Comparison of ENCODE assay signal across 9 mouse cellular contexts in genomic region chr6:136809673-136810072, GRCm38 (mm10). TPM values are rescaled to one million over a fixed set of nuclear protein-coding genes. Genes with fewer than 3 reads are reported as not detected.
DNase-seq lines count a peak whose midpoint lies in the region; ATAC-seq lines count a peak whose summit lies in the region.
"Had no signal": no experiment of that assay in that cellular context is flagged by ENCODE, and none has a peak within 500 bp of the region (broad histone marks: within the 10 kb centered on the region; RNA-seq: fewer than 3 reads in every experiment).

No protein-coding gene starts in this region.

- peaks cover 24% of the 10 kb centered on the region for H3K4me1 ChIP-seq in limb, embryonic 15.5 days

- WGBS in limb, embryonic 15.5 days: 73% methylated on average over 13 of the region's 13 CpGs

- no peak for ATAC-seq in limb, embryonic 15.5 days (ENCODE audit: insufficient number of reproducible peaks, low FRiP score, low TSS enrichment, low read depth)

- peak; percentile 86 for DNase-seq in heart, adult 11 months
- DNase-seq in heart, adult 18-20 months: no peak
- DNase-seq in thymus, postnatal 4 days: peak; percentile 30
- no peak for DNase-seq in thymus, postnatal 25 days
- DNase-seq in embryo, embryonic 11 days: no peak
- DNase-seq in right cerebral cortex, postnatal 14 days: no peak
- no peak for DNase-seq in kidney, adult 9 months
- DNase-seq: cerebellum, adult 11 months had no signal

- H3K9me3 ChIP-seq in limb, embryonic 15.5 days: no peaks in the 10 kb centered on the region

- H3K9ac ChIP-seq in limb, embryonic 15.5 days: no peak overlapping the region

- peaks cover 26% of the 10 kb centered on the region for H3K36me3 ChIP-seq in limb, embryonic 15.5 days

- peak overlapping the region; percentile 90 for H3K4me2 ChIP-seq in limb, embryonic 15.5 days

- no peak overlapping the region for H3K27ac ChIP-seq in limb, embryonic 15.5 days

- peak overlapping the region; percentile 91 for H3K4me3 ChIP-seq in limb, embryonic 15.5 days

- no peaks in the 10 kb centered on the region for H3K27me3 ChIP-seq in limb, embryonic 15.5 days

RNA-seq across cellular contexts. Expression of gene H2afj, which starts 1.6 kb away (rescaled TPM):
- 10 to 100 TPM; 30.1 to 35.5 TPM for total RNA-seq in heart, adult 18-20 months (2021)
- 140 and 142 TPM in 2 replicates for polyA plus RNA-seq in limb, embryonic 15.5 days (2015; fragmentation: Nextera tagmentation; extraction: Ambion mirVana)

RNA-seq across cellular contexts. Expression of gene Hist4h4, which starts 5.5 kb away (rescaled TPM):
- total RNA-seq in heart, adult 18-20 months (2021): 1 to 10 TPM; 4.5 to 5.7 TPM
- polyA plus RNA-seq in limb, embryonic 15.5 days (2015; fragmentation: Nextera tagmentation; extraction: Ambion mirVana): 0.25 and 0.54 TPM in 2 replicates

RNA-seq across cellular contexts. Expression of gene BC049715, which starts 17.8 kb away (rescaled TPM):
- 1 to 10 TPM in 1 of 2 experiments, under 1 TPM in 1; 0.80 to 1.1 TPM for total RNA-seq in heart, adult 18-20 months (2021)
- polyA plus RNA-seq in limb, embryonic 15.5 days (2015; fragmentation: Nextera tagmentation; extraction: Ambion mirVana): 1.1 and 1.4 TPM in 2 replicates

RNA-seq across cellular contexts. Expression of gene Wbp11, which starts 18.4 kb away (rescaled TPM):
- total RNA-seq in heart, adult 18-20 months (2021): 10 to 100 TPM; 53.4 to 64.0 TPM
- polyA plus RNA-seq in limb, embryonic 15.5 days (2015; fragmentation: Nextera tagmentation; extraction: Ambion mirVana): 90.4 and 90.9 TPM in 2 replicates

RNA-seq across cellular contexts. Expression of gene Smco3, which starts 25.6 kb away (rescaled TPM):
- not detected for total RNA-seq in heart, adult 18-20 months (2021)
- 0.56 and 0.62 TPM in 2 replicates for polyA plus RNA-seq in limb, embryonic 15.5 days (2015; fragmentation: Nextera tagmentation; extraction: Ambion mirVana)

Comparison
In these comparisons a context has a peak if more than half of its experiments do, and no peak if none do; other contexts are left out.
1. DNase-seq: peak in heart, adult 11 months (single experiment) and thymus, postnatal 4 days (single experiment); none in heart, adult 18-20 months (0 of 2), thymus, postnatal 25 days (single experiment), embryo, embryonic 11 days (single experiment), right cerebral cortex, postnatal 14 days (single experiment) and kidney, adult 9 months (single experiment).